In genomic region chr10:98485751-98486681, GRCm38 (mm10) we compare ENCODE assay signal across 8 mouse cellular contexts.
DNase-seq lines count a peak whose midpoint lies in the region; ATAC-seq and TF ChIP-seq lines count a peak whose summit lies in the region.

No protein-coding gene starts in this region.

- 80% methylated on average over 20 of the region's 20 CpGs for WGBS in midbrain, postnatal 0 days
- 86% methylated on average over 20 of the region's 20 CpGs for WGBS in midbrain, embryonic 11.5 days
- 72% methylated on average over 20 of the region's 20 CpGs for WGBS in forebrain, embryonic 16.5 days
- WGBS in midbrain, embryonic 16.5 days = 85% methylated on average over 20 of the region's 20 CpGs

- no peaks in the 10 kb centered on the region for H3K4me1 ChIP-seq in midbrain, postnatal 0 days (ENCODE audit: insufficient read depth, low read length)
- no peaks in the 10 kb centered on the region for H3K4me1 ChIP-seq in midbrain, embryonic 11.5 days (ENCODE audit: control insufficient read depth, insufficient read depth, low read length)
- 0 out of 2 replicates have a peak, but pooled peaks cover 9% of the 10 kb centered on the region for H3K4me1 ChIP-seq in forebrain, embryonic 16.5 days (replicated peaks; ENCODE audit: control insufficient read depth, insufficient read depth, low read length)
- no peaks in the 10 kb centered on the region for H3K4me1 ChIP-seq in midbrain, embryonic 16.5 days (ENCODE audit: control insufficient read depth, insufficient read depth, low read length)

- H3K27me3 ChIP-seq in midbrain, postnatal 0 days (ENCODE audit: insufficient read depth, low read length) = no peaks in the 10 kb centered on the region
- no peaks in the 10 kb centered on the region for H3K27me3 ChIP-seq in midbrain, embryonic 11.5 days (ENCODE audit: control insufficient read depth, insufficient read depth, low read length)
- H3K27me3 ChIP-seq in forebrain, embryonic 16.5 days (replicated peaks; ENCODE audit: control insufficient read depth, insufficient read depth, low read length) = no peaks in the 10 kb centered on the region
- no peaks in the 10 kb centered on the region for H3K27me3 ChIP-seq in midbrain, embryonic 16.5 days (ENCODE audit: control insufficient read depth, insufficient read depth, low read depth, low read length)

- no peak overlapping the region for H3K9ac ChIP-seq in midbrain, postnatal 0 days (replicated peaks; ENCODE audit: low read length, poor library complexity, severe bottlenecking)
- no peak overlapping the region for H3K9ac ChIP-seq in midbrain, embryonic 11.5 days (ENCODE audit: low read length)
- H3K9ac ChIP-seq in forebrain, embryonic 16.5 days (replicated peaks; ENCODE audit: low read depth, low read length) = no peak overlapping the region
- no peak overlapping the region for H3K9ac ChIP-seq in midbrain, embryonic 16.5 days (ENCODE audit: low read depth, low read length)

- no peak overlapping the region for H3K27ac ChIP-seq in midbrain, postnatal 0 days (ENCODE audit: low read depth, low read length)
- no peak overlapping the region for H3K27ac ChIP-seq in midbrain, embryonic 11.5 days (ENCODE audit: low read depth, low read length)
- peak overlapping the region; percentile 70 for H3K27ac ChIP-seq in forebrain, embryonic 16.5 days (ENCODE audit: low read length)
- no peak overlapping the region for H3K27ac ChIP-seq in midbrain, embryonic 16.5 days (ENCODE audit: low read length)

- no peak overlapping the region for H3K4me2 ChIP-seq in midbrain, postnatal 0 days (ENCODE audit: low read depth, low read length, poor library complexity, severe bottlenecking)
- no peak overlapping the region for H3K4me2 ChIP-seq in midbrain, embryonic 11.5 days
- peak overlapping the region; percentile 28 for H3K4me2 ChIP-seq in forebrain, embryonic 16.5 days (ENCODE audit: low read length)
- H3K4me2 ChIP-seq in midbrain, embryonic 16.5 days (ENCODE audit: low read length) = no peak overlapping the region

- no peak for TF ChIP-seq CTCF in midbrain, postnatal 0 days (IDR thresholded peaks at IDR 0.05)

- no peaks in the 10 kb centered on the region for H3K9me3 ChIP-seq in midbrain, postnatal 0 days (ENCODE audit: low read length)
- no peaks in the 10 kb centered on the region for H3K9me3 ChIP-seq in midbrain, embryonic 11.5 days (ENCODE audit: control insufficient read depth, low read length)
- no peaks in the 10 kb centered on the region for H3K9me3 ChIP-seq in forebrain, embryonic 16.5 days (ENCODE audit: control insufficient read depth, low read length)
- no peaks in the 10 kb centered on the region for H3K9me3 ChIP-seq in midbrain, embryonic 16.5 days (replicated peaks; ENCODE audit: control insufficient read depth, low read length, poor library complexity, severe bottlenecking)

- peak; percentile 33 for DNase-seq in midbrain, postnatal 0 days (ENCODE audit: low spot score)
- DNase-seq in midbrain, embryonic 11.5 days (ENCODE audit: low spot score, missing footprints) = no peak
- peak; percentile 46 for DNase-seq in left cerebral cortex, adult 11 months (ENCODE audit: low spot score)
- peak; percentile 68 for DNase-seq in right cerebral cortex, postnatal 36 days (ENCODE audit: low spot score in 2 of 2)
- DNase-seq in spleen, postnatal 36 days (ENCODE audit: low spot score in 2 of 2) = no peak
- DNase-seq in heart, adult 11 months = no peak

- H3K4me3 ChIP-seq in midbrain, postnatal 0 days (ENCODE audit: low read depth, low read length) = no peak overlapping the region
- no peak overlapping the region for H3K4me3 ChIP-seq in midbrain, embryonic 11.5 days (ENCODE audit: low read depth, low read length)
- H3K4me3 ChIP-seq in forebrain, embryonic 16.5 days (replicated peaks; ENCODE audit: low read length) = no peak overlapping the region
- H3K4me3 ChIP-seq in midbrain, embryonic 16.5 days (ENCODE audit: low read depth, low read length) = no peak overlapping the region

- ATAC-seq in midbrain, postnatal 0 days (ENCODE audit: low FRiP score) = no peak
- no peak for ATAC-seq in midbrain, embryonic 11.5 days (ENCODE audit: low FRiP score)
- ATAC-seq in forebrain, embryonic 16.5 days = peak; percentile 91
- no peak for ATAC-seq in midbrain, embryonic 16.5 days

- H3K36me3 ChIP-seq in midbrain, postnatal 0 days (ENCODE audit: insufficient read depth, low read length) = no peaks in the 10 kb centered on the region
- H3K36me3 ChIP-seq in midbrain, embryonic 11.5 days (ENCODE audit: control insufficient read depth, insufficient read depth, low read length) = no peaks in the 10 kb centered on the region
- H3K36me3 ChIP-seq in forebrain, embryonic 16.5 days (ENCODE audit: control insufficient read depth, insufficient read depth) = no peaks in the 10 kb centered on the region
- no peaks in the 10 kb centered on the region for H3K36me3 ChIP-seq in midbrain, embryonic 16.5 days (ENCODE audit: control insufficient read depth, insufficient read depth, low read length)

Comparison
In these comparisons a context has a peak if more than half of its experiments do, and no peak if none do; other contexts are left out.
1. DNase-seq: peak in midbrain, postnatal 0 days (single experiment), left cerebral cortex, adult 11 months (single experiment) and right cerebral cortex, postnatal 36 days (2 of 2); none in midbrain, embryonic 11.5 days (single experiment), spleen, postnatal 36 days (0 of 2) and heart, adult 11 months (single experiment).